Mouse (Mus musculus): ENCODE data around the gene Slc25a35. TPM values are rescaled to one million over a fixed set of nuclear protein-coding genes. Genes with fewer than 3 reads are reported as not detected.
"Not testable (repeated sequence)": the region's sequence is repeated elsewhere in the genome, so short reads cannot be mapped to it uniquely, and the experiment has no call there.

Slc25a35 gene
- 1 to 10 TPM; 2.9 to 5.0 TPM for total RNA-seq (2021)
- long read RNA-seq, experiment 1, partial matches to known transcripts: 0 of 3 reads
- long read RNA-seq, experiment 1, other reads (novel, unspliced or antisense): 2 of 3 reads
- long read RNA-seq, experiment 2, partial matches to known transcripts: 0 of 8 reads
- long read RNA-seq, experiment 2, other reads (novel, unspliced or antisense): 4 of 8 reads

DNA sequence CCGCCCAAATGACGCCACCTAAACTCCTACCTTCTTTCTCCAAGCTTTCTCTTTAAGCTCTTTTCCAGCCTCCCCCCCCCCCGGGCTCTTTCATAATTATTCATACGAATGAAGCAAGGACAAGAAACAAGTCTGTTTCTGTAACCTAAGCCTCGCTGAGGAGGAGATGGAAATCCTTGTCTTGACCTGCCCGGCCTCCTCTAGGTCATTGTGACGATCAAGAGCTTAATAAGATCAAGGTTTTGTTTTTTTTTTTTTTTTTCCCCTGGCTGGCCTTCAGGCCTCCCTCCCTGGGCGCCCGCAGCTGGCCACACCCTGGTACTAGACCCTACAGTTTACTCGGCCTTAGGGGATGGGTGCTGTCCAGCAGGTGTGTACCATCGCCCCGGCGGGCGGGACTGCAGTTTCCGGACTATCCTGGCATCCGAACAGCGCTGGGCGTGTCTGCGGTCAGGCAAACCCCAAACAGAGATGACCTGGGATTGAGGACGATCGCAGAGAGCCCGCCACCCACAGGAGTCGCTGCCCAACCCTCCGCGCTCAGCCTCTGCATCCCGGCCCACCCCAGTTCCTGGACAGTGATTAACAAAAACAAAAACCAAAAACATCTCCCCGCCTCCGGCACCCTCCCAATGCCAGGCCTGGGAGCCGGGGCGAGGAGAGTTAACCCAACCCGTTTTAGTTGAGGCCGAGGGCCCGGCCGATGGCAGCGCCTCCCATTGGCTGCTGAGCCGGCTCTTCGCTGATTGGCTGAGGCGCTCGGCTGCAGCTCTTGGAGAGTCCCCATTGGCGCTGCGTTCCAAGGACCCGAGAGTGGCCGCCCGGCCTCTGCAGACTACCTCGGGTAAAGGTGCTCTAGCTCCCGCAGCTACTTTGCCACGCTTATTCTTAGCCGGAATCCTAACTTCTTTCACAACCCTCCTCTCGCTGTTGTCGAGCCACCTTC, at the start of gene Slc25a35:
TSS of gene Slc25a35 (plus strand) at position 795 of the 946 bp plus-strand sequence.
- Histone ChIP-seq H3K4me3 (peak within 1 kb of the TSS; percentile 91), H3K27ac (peak within 1 kb of the TSS; percentile 91)
- intact Hi-C loops (cut with DNase I): loop anchor here (2.0 kb wide), 1 partner anchor 69 kb away; no protein-coding TSS in a partner anchor

DNA sequence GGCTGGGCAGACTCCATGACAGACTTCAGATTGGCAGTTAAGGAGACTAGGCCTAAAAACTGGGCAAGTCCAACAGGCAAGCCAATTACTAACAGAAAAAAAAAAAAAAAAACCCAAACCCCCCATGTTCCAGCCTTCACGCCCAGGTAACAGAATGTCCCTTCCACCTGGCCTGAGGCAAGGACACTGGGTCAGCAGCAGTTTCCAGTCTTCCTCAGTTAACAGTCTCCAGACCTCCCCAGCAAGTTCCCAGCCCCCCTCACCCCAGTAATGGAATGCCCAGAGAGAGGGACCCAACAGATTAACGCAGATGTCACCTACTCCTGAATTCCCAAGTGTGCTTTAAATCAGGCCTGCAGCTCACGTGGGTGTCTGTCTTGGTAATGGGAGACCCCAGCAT, 44.7 kb upstream of the Slc25a35 start:
- intact Hi-C loops (cut with DNase I): no loop called here
- no peak overlapping the region for H3K4me3 ChIP-seq
- DNase-seq: no peak
- no peak for TF ChIP-seq CTCF (IDR thresholded peaks at IDR 0.05)
- H3K27ac ChIP-seq: no peak overlapping the region

More for the DNA sequence above, at the start of gene Slc25a35:
- peak; percentile 40 for TF ChIP-seq CTCF (IDR thresholded peaks at IDR 0.05)
- peak; percentile 97 for DNase-seq

DNA sequence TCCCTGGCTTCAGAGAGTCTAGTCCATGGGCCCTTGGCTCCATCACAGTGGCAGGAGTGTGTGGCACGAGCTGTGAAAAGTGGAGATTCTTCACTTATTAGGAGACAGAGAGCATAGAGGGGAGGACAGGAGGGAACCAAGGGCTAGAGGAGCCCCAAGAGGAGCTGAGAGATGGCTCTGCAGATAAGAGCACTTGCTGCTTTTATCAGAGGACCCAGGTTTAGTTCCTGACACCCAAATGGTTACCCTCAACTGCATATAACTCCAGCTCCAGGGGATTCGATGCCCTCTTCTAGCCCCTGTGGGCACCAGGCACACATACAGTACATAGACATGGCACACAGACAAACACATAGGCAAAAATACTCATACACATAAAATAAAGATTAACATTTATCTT, 43.2 kb upstream of the Slc25a35 start:
- DNase-seq: no peak
- TF ChIP-seq CTCF (IDR thresholded peaks at IDR 0.05): no peak
- intact Hi-C loops (cut with DNase I): no loop called here
- H3K4me3 ChIP-seq: no peak overlapping the region
- H3K27ac ChIP-seq: no peak overlapping the region

DNA sequence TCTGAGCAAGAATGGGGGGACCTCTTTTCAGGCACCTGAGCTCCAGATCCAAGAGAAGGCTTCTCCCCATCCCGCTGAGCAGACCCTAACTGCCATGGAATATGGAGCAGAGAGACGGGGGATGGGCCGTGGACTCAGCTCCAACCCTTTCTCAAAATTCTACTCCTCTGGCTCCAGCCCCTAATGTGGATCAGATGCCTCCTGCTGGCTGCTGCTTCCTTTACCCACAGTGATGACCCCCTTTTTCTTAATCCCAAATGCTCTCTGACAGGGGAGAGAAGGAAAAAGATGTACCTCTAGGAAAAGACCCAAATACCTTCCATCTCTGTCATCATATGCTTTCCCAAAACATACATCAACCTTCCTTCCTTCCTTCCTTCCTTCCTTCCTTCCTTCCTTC, 41.0 kb upstream of the Slc25a35 start, which contains the start of gene Odf4:
TSS of gene Odf4 (minus strand) at position 101 of the 400 bp plus-strand sequence.
- intact Hi-C loops (cut with DNase I): no loop called here
- no peak for DNase-seq
- Histone ChIP-seq H3K4me3 (no peak within 1 kb of the TSS), H3K27ac (no peak within 1 kb of the TSS)
- TF ChIP-seq CTCF (IDR thresholded peaks at IDR 0.05): no peak

DNA sequence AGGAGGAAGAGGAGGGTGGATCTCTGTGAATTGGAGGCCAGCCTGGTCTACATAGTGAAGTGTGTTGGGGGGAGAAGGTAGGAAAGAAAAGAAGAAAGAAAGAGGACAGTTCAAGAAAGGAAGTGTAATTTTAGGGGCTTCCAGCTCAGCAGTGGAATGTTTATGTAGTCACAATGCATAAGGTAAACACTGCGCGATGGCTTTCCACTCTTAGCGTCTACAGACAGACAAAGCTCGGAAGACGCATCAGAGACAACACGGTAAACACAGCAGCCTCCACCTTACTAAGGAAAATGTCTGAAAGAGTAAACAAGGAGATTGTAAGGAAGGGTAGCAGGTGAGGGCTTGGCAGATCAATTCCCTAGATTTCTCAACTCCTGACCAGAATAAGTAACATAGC, 38.0 kb upstream of the Slc25a35 start:
- no peak for TF ChIP-seq CTCF (IDR thresholded peaks at IDR 0.05)
- Histone ChIP-seq H3K27ac (no peak overlapping the region), H3K4me3 (no peak overlapping the region)
- no peak for DNase-seq
- intact Hi-C loops (cut with DNase I): no loop called here

DNA sequence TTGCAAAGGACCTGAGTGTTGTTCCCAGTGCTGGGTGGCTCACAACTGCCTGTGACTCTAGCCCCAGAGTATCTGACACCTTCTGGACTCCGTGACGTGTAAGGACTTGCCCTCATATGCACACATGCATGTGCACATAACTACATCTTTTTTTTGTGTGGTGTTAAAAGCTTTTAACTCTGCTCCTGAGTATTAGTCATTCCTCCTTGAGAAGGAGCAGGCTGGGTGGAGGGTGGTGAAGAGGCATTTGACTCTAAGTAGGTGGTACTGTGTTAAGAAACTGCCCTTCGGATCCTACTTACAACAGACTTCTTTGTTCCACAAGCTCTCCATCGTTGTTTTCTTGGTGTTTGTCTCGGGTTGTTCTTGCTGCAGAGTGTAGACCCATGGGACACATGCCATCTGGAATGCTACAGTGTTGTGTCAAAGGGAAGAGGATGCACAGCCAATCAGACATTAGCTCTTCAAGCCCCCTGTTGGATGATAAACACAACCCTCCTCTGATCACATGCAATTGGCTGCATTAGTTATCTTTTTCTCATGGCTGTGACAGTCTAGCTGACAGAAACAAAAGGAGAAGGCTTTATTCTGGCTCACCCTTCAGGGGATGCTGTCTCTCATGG, 33.9 kb upstream of the Slc25a35 start:
- H3K4me3 ChIP-seq: no peak overlapping the region
- DNase-seq: no peak
- no peak overlapping the region for H3K27ac ChIP-seq
- intact Hi-C loops (cut with DNase I): no loop called here
- no peak for TF ChIP-seq CTCF (IDR thresholded peaks at IDR 0.05)

DNA sequence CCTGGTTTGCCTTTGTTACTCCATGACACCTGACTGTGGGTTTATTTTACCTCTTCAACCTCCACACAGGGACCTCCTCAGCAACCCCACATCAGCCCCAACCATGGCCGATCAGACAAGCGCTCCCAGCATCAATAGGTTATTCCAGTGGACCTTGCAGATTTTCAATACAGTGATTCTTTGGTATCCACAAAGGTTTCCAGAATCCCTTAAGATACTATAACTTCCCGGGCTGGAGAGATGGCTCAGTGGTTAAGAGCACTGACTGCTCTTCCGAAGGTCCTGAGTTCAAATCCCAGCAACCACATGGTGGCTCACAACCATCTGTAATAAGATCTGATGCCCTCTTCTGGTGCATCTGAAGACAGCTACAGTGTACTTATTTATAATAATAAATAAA, 31.0 kb upstream of the Slc25a35 start:
- intact Hi-C loops (cut with DNase I); DNase-seq; H3K27ac ChIP-seq; H3K4me3 ChIP-seq: not testable (repeated sequence)

DNA sequence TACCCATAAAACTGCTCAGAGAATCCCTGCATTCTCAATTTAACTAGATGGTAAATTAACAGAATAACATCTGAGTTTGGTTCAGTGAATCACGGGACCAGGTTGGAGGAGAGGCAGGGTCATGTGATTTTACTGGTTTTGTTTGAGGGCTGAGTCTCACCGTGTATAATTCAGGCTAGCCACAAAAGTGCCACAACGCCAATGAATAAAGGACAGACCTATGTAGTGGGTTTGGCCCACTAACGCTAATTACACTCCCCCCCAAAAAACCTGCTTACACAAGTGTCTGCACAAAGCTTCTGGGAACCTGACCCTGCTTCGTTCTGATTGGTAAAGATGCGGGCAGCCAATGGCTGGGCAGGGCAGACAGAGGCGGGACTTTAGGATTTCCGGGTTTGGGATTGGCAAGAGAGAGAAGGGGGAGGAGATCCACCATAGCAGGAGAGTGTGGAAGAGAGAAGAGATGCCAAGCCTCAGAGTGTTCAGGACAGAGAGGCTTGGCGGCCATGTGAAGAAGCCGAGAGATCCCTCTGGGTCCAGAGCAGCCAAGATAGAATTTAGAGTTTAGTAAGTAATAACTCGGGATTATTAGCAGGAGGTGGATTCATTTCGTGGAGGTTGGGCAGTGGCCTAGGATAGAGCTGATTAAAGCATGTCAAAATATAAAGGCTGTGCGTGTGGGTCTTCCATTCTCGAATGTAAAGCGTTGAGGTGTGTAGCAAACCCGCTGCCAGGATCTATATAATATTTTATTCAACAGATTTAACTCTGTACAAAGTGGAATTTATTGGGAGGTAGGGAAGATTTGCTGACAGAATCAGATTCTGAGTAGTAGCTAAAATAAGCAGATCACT, 28.3 kb upstream of the Slc25a35 start:
- intact Hi-C loops (cut with DNase I): no loop called here
- H3K4me3 ChIP-seq: peak overlapping the region; percentile 79
- DNase-seq: peak; percentile 90
- H3K27ac ChIP-seq: peak overlapping the region; percentile 90
- TF ChIP-seq CTCF (IDR thresholded peaks at IDR 0.05): no peak

DNA sequence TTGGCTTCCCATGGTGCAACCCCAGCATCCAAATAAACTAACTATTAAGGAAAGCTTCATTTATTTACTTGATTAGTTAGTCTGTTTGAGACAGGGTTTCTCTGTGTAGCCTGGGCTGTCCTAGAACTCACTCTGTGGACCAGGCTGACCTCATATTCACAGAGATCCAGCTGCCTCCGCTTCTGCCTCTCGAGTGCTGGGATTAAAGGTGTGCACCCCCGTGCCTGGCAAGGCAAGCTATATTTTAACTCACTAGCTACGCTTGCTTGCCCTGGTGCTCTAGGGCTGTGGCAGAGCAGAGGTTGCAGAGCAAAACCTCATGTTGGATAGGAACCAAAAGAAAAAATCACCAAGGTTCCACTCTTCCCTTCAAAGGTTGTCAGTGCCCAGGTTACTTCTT, 27.4 kb upstream of the Slc25a35 start:
- no peak for TF ChIP-seq CTCF (IDR thresholded peaks at IDR 0.05)
- intact Hi-C loops (cut with DNase I): no loop called here
- peak overlapping the region; percentile 79 for H3K4me3 ChIP-seq

DNA sequence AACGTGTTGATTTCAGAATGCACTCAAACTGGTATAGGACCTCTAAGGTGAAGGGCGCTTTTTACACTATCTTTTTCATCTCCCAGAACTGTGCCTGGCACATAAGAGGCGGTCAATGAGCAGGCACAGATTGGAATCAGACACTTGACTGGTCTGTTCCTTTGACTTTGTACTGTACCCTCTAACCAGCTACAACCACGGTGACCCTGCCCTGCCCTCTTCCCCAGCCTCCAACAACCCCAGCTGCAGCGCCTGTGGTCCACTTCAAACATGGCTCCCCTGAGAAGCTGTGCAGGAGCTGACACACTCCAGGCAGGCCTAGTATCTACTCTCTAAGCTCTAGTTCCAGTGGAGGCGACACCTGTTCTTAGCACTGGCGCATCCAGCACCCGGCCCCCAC, 25.2 kb upstream of the Slc25a35 start:
- H3K27ac ChIP-seq: no peak overlapping the region
- intact Hi-C loops (cut with DNase I): no loop called here
- TF ChIP-seq CTCF (IDR thresholded peaks at IDR 0.05): no peak
- no peak for DNase-seq
- no peak overlapping the region for H3K4me3 ChIP-seq

More for the DNA sequence above, 27.4 kb upstream of the Slc25a35 start:
- H3K27ac ChIP-seq: peak overlapping the region; percentile 90
- no peak for DNase-seq

DNA sequence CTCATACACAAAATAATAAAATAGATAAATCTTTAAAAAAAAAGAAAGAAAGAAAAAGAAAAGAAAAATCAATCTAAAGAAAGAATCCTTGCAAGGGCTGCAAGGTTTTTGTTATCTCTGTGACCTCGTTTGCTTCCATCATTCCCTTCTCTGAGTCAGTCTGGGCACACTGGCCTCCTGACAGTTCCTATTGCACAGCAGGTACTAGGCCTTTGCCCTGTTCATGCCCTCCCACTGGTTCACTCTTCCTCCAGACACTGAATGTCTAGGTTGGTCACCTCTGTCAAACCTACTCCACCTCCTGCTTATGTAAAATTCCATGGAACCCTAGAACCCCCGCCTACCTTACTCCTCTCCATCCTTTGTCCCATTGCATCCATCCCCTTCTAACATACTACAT, 22.7 kb upstream of the Slc25a35 start:
- no peak for TF ChIP-seq CTCF (IDR thresholded peaks at IDR 0.05)
- intact Hi-C loops (cut with DNase I): no loop called here
- Histone ChIP-seq H3K27ac (no peak overlapping the region), H3K4me3 (no peak overlapping the region)
- DNase-seq: no peak

DNA sequence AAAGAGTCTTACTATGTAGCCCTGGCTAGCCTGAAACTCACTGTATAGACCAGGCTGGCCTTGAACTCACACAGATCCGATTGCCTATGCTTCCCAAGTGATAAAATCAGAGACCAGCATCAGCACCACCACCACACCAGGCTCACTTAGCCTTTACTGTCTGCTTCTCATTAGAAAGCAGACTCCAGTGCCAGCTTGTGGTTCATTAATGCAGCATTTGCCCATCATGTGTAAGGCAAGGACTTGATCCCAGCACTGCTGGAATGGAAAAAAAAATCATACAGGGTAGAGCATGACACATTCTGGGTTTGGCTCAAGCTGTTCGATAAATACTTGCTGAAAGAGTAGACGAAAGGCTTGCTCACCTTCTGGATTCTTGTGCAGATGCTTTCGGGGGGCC, 21.9 kb upstream of the Slc25a35 start:
- no peak for DNase-seq
- intact Hi-C loops (cut with DNase I): no loop called here
- no peak for TF ChIP-seq CTCF (IDR thresholded peaks at IDR 0.05)

More for the DNA sequence above, 21.9 kb upstream of the Slc25a35 start:
- Histone ChIP-seq H3K27ac (no peak overlapping the region), H3K4me3 (no peak overlapping the region)
